8 mouse cellular contexts compared by ENCODE assay signal in genomic region chr2:145785758-145786617, GRCm38 (mm10).
DNase-seq lines count a peak whose midpoint lies in the region; ATAC-seq and TF ChIP-seq lines count a peak whose summit lies in the region.

No protein-coding gene starts in this region.

- ATAC-seq in forebrain, postnatal 0 days = peak; percentile 87

- no peak for TF ChIP-seq CTCF in E14TG2a.4 (conservative IDR thresholded peaks at IDR 0.05; ENCODE audit: low read length)
- TF ChIP-seq CTCF in brain, embryonic 14.5 days (IDR thresholded peaks at IDR 0.05; ENCODE audit: borderline replicate concordance, extremely low read depth, insufficient read depth, insufficient read length) = no peak
- no peak; the same call in 1 of the 2 replicates for TF ChIP-seq CTCF in forebrain, postnatal 0 days (IDR thresholded peaks at IDR 0.05; ENCODE audit: low read depth)

- no peak for TF ChIP-seq POLR2A in brain, embryonic 14.5 days (IDR thresholded peaks at IDR 0.05; ENCODE audit: borderline replicate concordance, extremely low read depth, insufficient read depth, insufficient read length, poor library complexity, severe bottlenecking)

- peak overlapping the region; percentile 47 for H3K4me2 ChIP-seq in forebrain, postnatal 0 days (ENCODE audit: low read depth)

- peak; percentile 74 for DNase-seq in brain, embryonic 14.5 days (ENCODE audit: low read depth)
- peak; percentile 59 for DNase-seq in forebrain, postnatal 0 days
- DNase-seq in hindbrain, embryonic 10.5 days (ENCODE audit: low spot score) = peak; percentile 54
- DNase-seq in layer of hippocampus, postnatal 14 days (ENCODE audit: low spot score in 2 of 2) = peak; percentile 39 to 41
- peak; percentile 79 to 84 for DNase-seq in lung, postnatal 4 days
- peak; percentile 39 for DNase-seq in right cerebral cortex, postnatal 14 days
- no peak for DNase-seq in MN1 (ENCODE audit: low spot score)

- no peaks in the 10 kb centered on the region for H3K36me3 ChIP-seq in E14TG2a.4 (ENCODE audit: insufficient read depth, low read length)
- no peaks in the 10 kb centered on the region for H3K36me3 ChIP-seq in forebrain, postnatal 0 days (ENCODE audit: insufficient read depth)
- no peaks in the 10 kb centered on the region for H3K36me3 ChIP-seq in hindbrain, embryonic 10.5 days

- H3K4me1 ChIP-seq in E14TG2a.4 (replicated peaks; ENCODE audit: low read depth, low read length) = peaks cover 47% of the 10 kb centered on the region
- 0 out of 2 replicates have a peak, but pooled peaks cover 14% of the 10 kb centered on the region for H3K4me1 ChIP-seq in forebrain, postnatal 0 days (ENCODE audit: insufficient read depth)
- H3K4me1 ChIP-seq in hindbrain, embryonic 10.5 days (replicated peaks) = peaks cover 34% of the 10 kb centered on the region

- H3K27ac ChIP-seq in forebrain, postnatal 0 days (ENCODE audit: low read depth, low read length) = peak overlapping the region; percentile 58
- H3K27ac ChIP-seq in hindbrain, embryonic 10.5 days = peak overlapping the region; percentile 84

- no peaks in the 10 kb centered on the region; the same call in 1 of the 2 replicates for H3K9me3 ChIP-seq in E14TG2a.4 (ENCODE audit: low read length)
- no peaks in the 10 kb centered on the region for H3K9me3 ChIP-seq in forebrain, postnatal 0 days (ENCODE audit: low read length)
- no peaks in the 10 kb centered on the region for H3K9me3 ChIP-seq in hindbrain, embryonic 10.5 days

- peak overlapping the region; percentile 67 for H3K4me3 ChIP-seq in E14TG2a.4 (replicated peaks; ENCODE audit: low read length)
- H3K4me3 ChIP-seq in forebrain, postnatal 0 days (ENCODE audit: low read depth, low read length) = peak overlapping the region; percentile 17
- peak overlapping the region; percentile 50 for H3K4me3 ChIP-seq in hindbrain, embryonic 10.5 days

- no peaks in the 10 kb centered on the region; the same call in 1 of the 2 replicates for H3K27me3 ChIP-seq in E14TG2a.4 (ENCODE audit: insufficient read depth, low read length)
- no peaks in the 10 kb centered on the region for H3K27me3 ChIP-seq in forebrain, postnatal 0 days (ENCODE audit: insufficient read depth, low read length)
- 0 out of 2 replicates have a peak, but pooled peaks cover 2% of the 10 kb centered on the region for H3K27me3 ChIP-seq in hindbrain, embryonic 10.5 days (ENCODE audit: insufficient read depth, poor library complexity, severe bottlenecking)

- H3K9ac ChIP-seq in forebrain, postnatal 0 days = peak overlapping the region; percentile 39

- 3% methylated on average over 18 of the region's 18 CpGs for WGBS in forebrain, postnatal 0 days
- under 1% methylated on average over 18 of the region's 18 CpGs for WGBS in hindbrain, embryonic 10.5 days

Comparison
In these comparisons a context has a peak if more than half of its experiments do, and no peak if none do; other contexts are left out.
1. H3K4me3 ChIP-seq: peak in every context shown above with its lines; median percentile 67 in E14TG2a.4; 50 in hindbrain, embryonic 10.5 days; 17 in forebrain, postnatal 0 days.